Mouse (Mus musculus) G1E (cell line): ENCODE measurements around the gene Fn1. TPM values are rescaled to one million over a fixed set of nuclear protein-coding genes. Genes with fewer than 3 reads are reported as not detected.

Source experiments
- ATAC-seq: 2 replicates; pipeline ENCODE4 v1.8.0; 2016; ENCODE audit warnings: mild to moderate bottlenecking; ENCODE audit not compliant: insufficient number of reproducible peaks, poor library complexity, low FRiP score, severe bottlenecking; ENCODE audit errors: extremely low read depth
- DNase-seq: peaks from one replicate; pipeline ENCODE4 v3.0.0; 2012; ENCODE audit warnings: low spot score
- H3K27me3 ChIP-seq: 2 replicates; pipeline ENCODE4 v1.6.1; 2012; ENCODE audit warnings: mild to moderate bottlenecking, low read length, inconsistent platforms; ENCODE audit not compliant: insufficient read depth
- H3K36me3 ChIP-seq: replicated peaks from 2 replicates; pipeline ENCODE3; 2012; ENCODE audit warnings: mild to moderate bottlenecking, inconsistent platforms
- H3K4me1 ChIP-seq: 2 replicates; pipeline ENCODE4 v1.6.1; 2012; ENCODE audit warnings: low read depth, low read length, inconsistent platforms, mixed read lengths; ENCODE audit not compliant: insufficient read depth
- H3K4me3 ChIP-seq: 2 replicates; pipeline ENCODE4 v1.5.1; 2012; ENCODE audit warnings: low read depth, mild to moderate bottlenecking, inconsistent platforms, low read length, moderate library complexity, mixed read lengths
- H3K9me3 ChIP-seq: replicated peaks from 2 replicates; pipeline ENCODE4 v1.6.1; 2012; ENCODE audit warnings: inconsistent platforms
- CTCF ChIP-seq: IDR thresholded peaks from 2 replicates; pipeline ENCODE4 v1.5.1; 2012; ENCODE audit warnings: low read depth, low read length, inconsistent platforms, mixed read lengths
- GATA1 ChIP-seq: IDR thresholded peaks from 2 replicates; pipeline ENCODE4 v1.6.1; 2012; ENCODE audit warnings: borderline replicate concordance, low read length, inconsistent platforms, mixed read lengths
- GATA2 ChIP-seq: IDR thresholded peaks from 2 replicates; pipeline ENCODE4 v1.6.1; 2012; ENCODE audit warnings: low read depth, low read length, inconsistent platforms, borderline replicate concordance
- POLR2AphosphoS5 ChIP-seq: IDR thresholded peaks from 2 replicates; pipeline ENCODE4 v1.6.1; 2012; ENCODE audit warnings: low read depth, low read length, inconsistent platforms; ENCODE audit not compliant: insufficient replicate concordance
- TAL1 ChIP-seq: conservative IDR thresholded peaks from 2 replicates; pipeline ENCODE4 v1.6.1; 2012; ENCODE audit warnings: low read depth, low read length, inconsistent platforms, mixed read lengths
- polyA plus RNA-seq: library from polyadenylated mRNA; stranded (reverse); fragments of >175 nt; gene quantifications from 2 replicates; pipeline ENCODE4 v1.2.3, GENCODE M21; 2012
- total RNA-seq, 2 experiments: library from RNA; stranded (forward) in 1 of 2; stranded (reverse) in 1 of 2; fragments of 200-1000 nt in 1 of 2; fragments of >200 nt in 1 of 2; fragmentation: Nextera tagmentation in 1 of 2; gene quantifications; 2 replicates each; pipeline ENCODE4 v1.2.3; 2014 to 2017

The Fn1 gene
- total and polyA plus RNA-seq, 3 experiments: 0.01 to 0.98 TPM; not detected in 1

DNA sequence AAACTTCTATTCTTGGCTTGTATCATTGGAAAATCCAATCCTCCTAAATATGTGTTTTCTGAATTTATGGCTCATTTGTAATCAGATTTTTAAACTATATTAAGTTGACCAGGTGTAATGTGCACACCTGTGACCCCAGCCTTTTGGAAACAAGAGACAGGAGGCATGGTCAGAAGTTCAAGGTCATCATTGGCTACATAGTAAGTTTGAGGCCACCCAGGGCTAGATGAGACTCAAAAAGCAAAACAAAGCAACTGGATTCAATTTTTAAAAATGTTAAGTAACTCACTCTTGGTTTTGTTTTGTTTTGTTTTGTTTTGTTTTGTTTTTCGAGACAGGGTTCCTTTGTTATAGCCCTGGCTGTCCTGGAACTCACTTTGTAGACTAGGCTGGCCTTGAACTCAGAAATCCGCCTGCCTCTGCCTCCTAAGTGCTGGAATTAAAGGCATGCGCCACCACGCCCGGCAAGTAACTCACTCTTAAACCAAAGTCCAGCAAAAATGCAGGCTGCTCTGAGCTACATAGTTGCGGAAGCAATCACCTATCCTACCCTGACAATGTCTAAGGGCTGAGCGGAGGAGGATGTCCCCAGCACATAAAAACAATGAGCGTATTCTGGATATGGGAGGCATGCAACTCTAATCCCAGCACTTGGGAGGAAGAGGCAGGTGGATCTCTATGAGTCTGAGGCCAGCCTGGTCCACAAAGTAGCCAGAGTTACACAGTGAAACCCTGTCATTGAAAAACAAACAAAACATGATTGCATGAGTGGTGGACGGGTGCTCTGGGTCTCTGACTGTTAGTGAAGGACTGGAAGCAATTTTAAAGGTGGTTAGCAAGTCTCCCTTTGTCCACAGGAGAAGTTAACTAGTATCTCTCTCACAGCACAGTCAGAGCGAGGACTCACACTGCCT, 17.6 kb downstream of the Fn1 start:
- H3K4me3 ChIP-seq: no peak overlapping the region
- H3K4me1 ChIP-seq: no peaks in the 10 kb centered on the region
- H3K9me3 ChIP-seq: no peaks in the 10 kb centered on the region
- DNase-seq: no peak
- no peaks in the 10 kb centered on the region for H3K27me3 ChIP-seq
- no peaks in the 10 kb centered on the region for H3K36me3 ChIP-seq
- ATAC-seq: no peak
- TF ChIP-seq CTCF: no peak

DNA sequence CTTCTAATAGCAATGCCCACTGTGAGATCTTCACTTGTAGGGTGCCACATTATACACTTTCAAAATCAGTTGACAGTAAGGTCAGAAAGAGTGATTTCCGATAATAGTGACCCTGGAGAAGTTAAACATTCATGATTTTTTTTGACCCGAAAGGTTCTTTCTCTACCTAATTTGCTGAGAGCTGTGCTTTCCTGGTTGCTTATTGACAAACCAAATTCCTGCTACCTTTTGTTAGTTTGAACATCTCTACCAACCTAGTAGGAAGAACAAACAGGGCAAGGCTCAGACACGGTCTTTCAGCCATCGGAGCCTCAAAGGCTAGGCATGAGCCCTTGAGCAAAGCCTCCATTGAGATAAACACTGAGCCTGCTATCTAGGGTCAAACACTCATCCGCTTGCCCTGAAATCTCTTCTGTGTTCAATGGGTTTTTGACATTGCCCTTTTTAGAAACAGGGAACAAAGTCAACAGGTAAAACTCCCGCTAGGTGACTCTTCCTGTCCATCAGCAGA, 18.5 kb downstream of the Fn1 start:
- no peak for DNase-seq
- Histone ChIP-seq H3K9me3 (no peaks in the 10 kb centered on the region), H3K36me3 (no peaks in the 10 kb centered on the region), H3K4me3 (no peak overlapping the region), H3K4me1 (no peaks in the 10 kb centered on the region), H3K27me3 (peaks cover under 1% of the 10 kb centered on the region; the same call in 1 of the 2 replicates)
- ATAC-seq: no peak
- no peak for TF ChIP-seq GATA1
- no peak for TF ChIP-seq TAL1
- no peak for TF ChIP-seq CTCF
- no peak for TF ChIP-seq POLR2AphosphoS5
- no peak for TF ChIP-seq GATA2

DNA sequence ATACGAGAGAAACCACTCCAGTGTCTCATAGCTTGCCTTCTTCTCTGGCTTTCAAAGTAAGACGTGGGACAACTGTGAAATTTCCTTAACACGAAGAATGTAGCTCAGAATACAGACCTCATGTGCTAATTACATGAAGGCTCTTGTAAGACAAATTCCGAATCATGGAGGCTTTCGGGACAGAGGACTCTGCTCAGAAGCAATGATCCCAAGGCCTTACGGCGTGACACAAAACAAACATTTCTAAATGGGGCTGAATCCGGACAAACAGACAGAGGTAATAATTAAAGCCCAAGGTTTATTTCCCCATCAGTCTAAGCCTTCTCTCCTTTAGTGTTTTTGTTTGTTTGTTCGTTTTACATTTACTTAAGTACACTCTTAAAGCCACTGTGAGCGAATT, 20.6 kb downstream of the Fn1 start:
- Histone ChIP-seq H3K4me3 (no peak overlapping the region), H3K9me3 (no peaks in the 10 kb centered on the region), H3K27me3 (peaks cover 8% of the 10 kb centered on the region; the same call in 1 of the 2 replicates), H3K36me3 (no peaks in the 10 kb centered on the region), H3K4me1 (no peaks in the 10 kb centered on the region)
- DNase-seq: no peak
- ATAC-seq: no peak
- TF ChIP-seq GATA1: no peak
- TF ChIP-seq GATA2: no peak
- no peak for TF ChIP-seq POLR2AphosphoS5
- no peak for TF ChIP-seq TAL1
- TF ChIP-seq CTCF: no peak

DNA sequence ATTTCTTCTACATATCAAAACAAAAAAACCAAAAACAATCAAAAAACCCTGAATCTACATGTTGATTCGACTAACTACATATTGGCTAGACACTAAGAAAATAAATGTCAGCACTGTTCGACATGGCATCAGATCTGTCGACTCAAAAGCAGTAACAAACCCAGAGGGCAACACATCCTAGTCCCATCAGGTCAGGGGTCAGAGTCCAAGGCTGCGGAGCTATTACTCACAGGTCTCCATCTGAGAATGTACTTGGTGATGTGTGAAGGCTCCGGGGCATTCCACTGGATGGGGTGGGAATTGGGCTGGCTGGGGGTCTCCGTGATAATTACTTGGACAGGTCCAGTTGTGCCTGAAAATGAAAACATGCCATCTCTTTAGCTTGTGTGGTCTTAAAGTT, 21.2 kb downstream of the Fn1 start:
- no peaks in the 10 kb centered on the region for H3K4me1 ChIP-seq
- H3K9me3 ChIP-seq: no peaks in the 10 kb centered on the region
- ATAC-seq (no peak), DNase-seq (no peak)
- H3K4me3 ChIP-seq: no peak overlapping the region
- H3K27me3 ChIP-seq: peaks cover 8% of the 10 kb centered on the region; the same call in 1 of the 2 replicates
- no peak for TF ChIP-seq GATA1
- TF ChIP-seq GATA2: no peak
- no peak for TF ChIP-seq CTCF
- no peak for TF ChIP-seq POLR2AphosphoS5
- H3K36me3 ChIP-seq: no peaks in the 10 kb centered on the region

DNA sequence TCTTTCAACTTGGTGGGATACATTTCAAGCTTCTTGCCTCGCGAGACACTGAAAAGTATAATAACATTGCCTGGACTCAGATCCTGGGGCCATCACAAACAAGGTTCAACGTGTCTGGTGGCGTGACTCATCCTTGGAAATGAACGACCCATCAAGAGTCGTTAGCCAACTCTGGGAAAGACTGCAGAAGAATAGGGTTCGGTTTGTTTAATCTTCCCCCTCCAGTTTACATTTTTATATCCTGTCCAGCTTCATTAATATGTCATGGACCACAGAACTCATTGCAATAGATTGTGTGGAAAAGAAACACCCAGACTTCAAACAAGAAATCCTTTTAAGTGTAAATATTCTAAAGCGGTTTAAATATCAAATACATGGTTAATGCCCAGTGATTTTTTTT, 22.8 kb downstream of the Fn1 start:
- H3K27me3 ChIP-seq: peaks cover 13% of the 10 kb centered on the region; the same call in 1 of the 2 replicates
- TF ChIP-seq TAL1 (no peak), GATA1 (no peak), CTCF (no peak), POLR2AphosphoS5 (no peak), GATA2 (no peak)
- no peak for ATAC-seq
- no peaks in the 10 kb centered on the region for H3K4me1 ChIP-seq
- H3K36me3 ChIP-seq: no peaks in the 10 kb centered on the region
- H3K4me3 ChIP-seq: no peak overlapping the region
- no peaks in the 10 kb centered on the region for H3K9me3 ChIP-seq
- DNase-seq: no peak

DNA sequence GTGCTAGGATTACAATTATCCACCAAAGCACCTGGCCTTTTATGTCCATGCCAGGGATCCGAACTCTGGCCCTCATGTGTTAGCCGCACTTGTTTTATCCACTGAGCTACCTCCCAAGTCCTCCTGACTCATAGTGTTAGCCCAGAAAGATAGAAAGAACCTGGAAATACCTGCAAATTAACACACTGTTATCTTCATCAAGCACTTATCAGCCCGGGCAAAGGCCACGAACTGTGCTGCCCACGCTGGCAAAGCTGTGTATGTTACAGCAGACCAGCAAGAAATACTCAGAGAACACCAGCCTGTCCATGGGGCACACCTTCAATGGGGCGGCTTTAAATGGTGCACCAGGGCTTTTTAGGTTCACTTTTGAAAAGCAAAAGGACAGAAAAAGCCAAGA, 29.4 kb downstream of the Fn1 start:
- peaks cover 5% of the 10 kb centered on the region; the same call in 1 of the 2 replicates for H3K27me3 ChIP-seq
- DNase-seq (no peak), ATAC-seq (no peak)
- no peaks in the 10 kb centered on the region for H3K9me3 ChIP-seq
- TF ChIP-seq GATA2 (no peak), GATA1 (no peak), TAL1 (no peak), CTCF (no peak), POLR2AphosphoS5 (no peak)
- no peaks in the 10 kb centered on the region for H3K4me1 ChIP-seq
- H3K36me3 ChIP-seq: no peaks in the 10 kb centered on the region
- H3K4me3 ChIP-seq: no peak overlapping the region
